Mouse (Mus musculus): ENCODE data around the gene Gm28044.

DNA sequence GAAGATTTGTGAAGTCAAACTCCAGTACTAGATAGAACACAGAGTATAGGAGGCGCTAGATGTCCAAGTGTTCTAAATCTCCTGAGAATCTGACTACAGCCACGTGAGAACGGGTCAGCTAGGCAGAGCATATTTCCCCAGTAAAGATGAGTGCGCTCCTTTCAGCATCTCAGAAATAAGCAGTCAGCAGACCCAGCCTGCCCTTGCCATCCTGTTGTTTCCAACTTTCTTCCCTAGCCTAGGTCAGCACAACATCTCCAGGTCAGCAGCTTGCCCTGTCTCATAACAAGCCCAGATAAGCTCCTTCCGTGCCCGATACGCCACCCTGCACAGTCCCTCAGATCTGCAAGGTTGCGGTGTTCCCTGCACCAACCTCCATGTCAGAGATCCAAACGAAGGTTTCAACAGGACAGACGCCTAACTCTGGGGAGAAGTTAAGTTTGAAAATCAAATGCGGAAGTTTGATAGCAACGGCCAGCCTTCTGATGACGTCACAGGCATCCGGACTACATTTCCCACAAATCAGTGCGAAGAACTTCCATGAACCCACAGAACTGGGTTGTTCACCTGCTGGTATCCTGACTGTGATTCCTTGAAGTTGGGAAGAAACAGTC, at the start of gene Gm28044, which contains the start of gene Zfp953:
- TF ChIP-seq CTCF (IDR thresholded peaks at IDR 0.05; ENCODE audit: control insufficient read depth, insufficient read depth, insufficient replicate concordance, low read depth, low read length) (no peak), POLR2A (IDR thresholded peaks at IDR 0.05; ENCODE audit: control insufficient read depth, low read depth, low read length) (no peak)
